Mouse (Mus musculus) fat pad, adult 2 months (tissue): ENCODE data around the gene Smc5.
A peak's percentile ranks its signal among the peaks of the same experiment; 100 is the strongest.

Source experiments
- DNase-seq: peaks from one replicate; pipeline ENCODE4 v3.0.0-alpha.2; 2011; ENCODE audit warnings: low read depth, low spot score; ENCODE audit errors: extremely low read depth

Smc5 gene

DNA sequence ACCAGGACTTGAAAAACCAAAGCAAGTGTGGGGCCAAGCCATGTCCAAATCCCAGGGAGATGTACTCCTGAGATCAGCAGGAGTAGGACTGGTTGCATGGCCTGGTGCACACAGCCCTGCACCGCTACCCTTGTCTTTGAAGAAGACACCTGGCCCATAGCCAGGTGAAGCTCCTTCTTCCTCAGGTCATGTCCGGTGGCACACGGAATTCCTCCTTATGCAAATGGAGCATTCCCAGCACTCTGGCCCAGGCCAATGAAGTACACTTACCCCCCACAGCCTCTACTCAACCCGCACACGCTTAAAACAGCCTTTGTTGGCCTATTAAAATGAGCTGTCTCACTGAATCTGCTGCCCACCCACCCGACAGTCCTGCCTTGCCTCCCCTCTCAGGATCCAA lies 82.2 kb downstream of the Smc5 start:
- no peak for DNase-seq

DNA sequence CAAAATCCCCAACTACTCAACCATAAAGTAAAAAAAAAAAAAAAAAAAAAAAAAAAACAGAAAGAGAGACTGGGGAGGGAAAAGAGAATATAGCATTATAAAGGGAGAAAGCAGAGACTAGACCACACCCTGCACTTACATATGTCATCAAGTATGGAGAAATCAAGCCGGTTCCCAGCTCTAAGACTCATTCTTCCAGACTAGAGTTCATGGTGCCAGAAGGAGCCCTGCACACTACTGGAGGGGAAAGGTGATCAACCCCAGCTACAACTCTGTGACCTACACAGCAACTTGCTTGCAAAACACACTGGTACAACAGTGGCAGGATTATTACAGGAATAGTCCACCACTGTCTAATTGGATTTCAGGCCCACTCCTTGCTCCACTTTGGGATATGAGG lies 84.0 kb downstream of the Smc5 start:
- DNase-seq = peak; percentile 3

DNA sequence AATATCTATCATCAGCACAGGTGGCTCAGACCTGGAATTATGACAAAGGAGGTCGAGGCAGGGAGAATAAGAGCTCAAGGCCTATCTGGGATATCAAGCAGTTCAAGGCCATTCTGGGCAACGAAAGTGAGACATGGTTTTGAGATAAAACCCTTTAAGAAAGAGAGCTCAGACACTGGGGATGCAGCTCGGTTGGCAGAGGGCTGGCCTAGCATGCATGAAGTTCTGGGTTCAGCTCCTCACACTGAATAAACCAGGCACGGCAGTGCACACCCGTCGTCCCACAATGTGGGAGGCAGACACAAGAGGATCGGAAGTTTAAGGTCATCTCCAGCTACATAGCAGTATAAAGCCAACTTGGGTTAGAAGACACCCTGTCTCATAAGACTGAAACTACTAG lies 84.7 kb downstream of the Smc5 start:
- DNase-seq = no peak

DNA sequence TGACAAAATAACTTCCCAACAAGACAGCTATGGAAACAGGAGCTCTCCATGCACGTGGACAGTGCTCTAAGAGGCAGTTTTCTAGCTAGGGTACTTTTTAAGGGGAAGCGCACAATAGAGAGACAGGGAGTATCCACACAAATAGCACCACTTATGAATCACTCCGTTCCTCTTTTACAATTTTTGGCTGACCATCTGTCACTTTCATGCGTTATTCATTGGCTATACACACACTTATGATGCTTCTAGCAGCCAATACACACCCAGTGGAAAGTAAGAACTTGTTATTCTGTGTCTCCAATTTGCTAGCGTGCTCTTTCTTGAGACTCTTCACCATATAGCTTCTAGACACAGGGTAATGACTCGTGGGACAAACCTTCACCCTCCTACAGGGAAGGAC lies 86.0 kb downstream of the Smc5 start:
- no peak for DNase-seq

DNA sequence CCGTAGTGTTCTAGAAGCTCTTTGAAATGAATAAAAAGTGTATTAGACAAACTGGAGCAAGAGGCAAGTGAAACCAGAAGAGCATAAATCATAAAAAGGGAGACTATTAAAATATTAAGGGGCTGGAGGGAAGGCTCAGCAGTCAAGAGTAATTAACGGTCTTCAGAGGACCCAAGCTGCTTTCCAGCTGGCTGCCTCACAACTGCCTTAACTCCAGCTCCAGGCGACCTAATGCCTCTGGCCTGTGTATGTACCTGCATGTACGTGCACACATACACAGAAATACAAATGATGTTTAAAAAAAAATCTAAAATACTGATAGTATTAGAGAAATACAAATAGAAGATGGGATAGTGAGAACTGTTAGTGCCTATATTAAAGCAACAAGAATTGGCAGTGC lies 89.6 kb downstream of the Smc5 start:
- DNase-seq = no peak

DNA sequence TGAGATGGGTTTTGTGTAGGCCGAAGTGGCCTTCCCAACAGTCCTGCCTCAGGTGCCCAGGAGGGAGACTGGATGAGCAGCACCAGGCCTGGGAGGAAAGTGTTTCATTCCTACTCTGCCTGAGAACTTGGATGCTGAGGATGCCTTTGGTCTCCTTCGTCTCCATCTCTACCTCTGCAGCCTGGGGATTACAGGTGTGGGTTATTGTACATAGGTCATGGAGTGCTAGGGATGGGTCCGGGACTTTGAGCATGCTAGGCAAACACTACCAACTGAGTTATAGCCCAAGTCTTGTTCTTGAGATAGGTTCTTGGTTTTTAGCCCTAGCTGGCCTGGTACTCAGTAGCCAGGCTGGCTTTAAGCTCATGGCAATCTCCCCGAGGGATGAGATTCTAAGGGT lies 90.2 kb downstream of the Smc5 start:
- no peak for DNase-seq

DNA sequence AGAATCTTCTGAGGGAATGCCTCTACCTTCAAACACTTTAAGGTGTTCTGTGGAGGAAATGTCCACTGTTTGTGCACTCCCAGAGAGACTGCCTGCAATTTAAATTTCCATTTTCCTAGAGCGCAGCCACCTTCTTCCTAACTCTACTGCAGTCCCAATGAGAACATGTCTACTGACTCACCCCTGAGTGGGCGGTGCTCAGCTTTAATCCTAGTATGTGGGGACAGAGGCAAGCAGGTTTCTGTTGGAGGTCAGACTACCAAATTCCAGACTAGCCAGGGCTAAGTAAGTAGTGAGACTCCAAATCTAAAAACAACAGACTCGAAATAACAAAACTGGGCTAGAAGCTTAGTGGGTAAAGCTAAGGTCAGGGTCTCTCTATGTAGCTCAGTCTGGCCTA lies 95.2 kb downstream of the Smc5 start:
- peak; percentile 16 for DNase-seq

DNA sequence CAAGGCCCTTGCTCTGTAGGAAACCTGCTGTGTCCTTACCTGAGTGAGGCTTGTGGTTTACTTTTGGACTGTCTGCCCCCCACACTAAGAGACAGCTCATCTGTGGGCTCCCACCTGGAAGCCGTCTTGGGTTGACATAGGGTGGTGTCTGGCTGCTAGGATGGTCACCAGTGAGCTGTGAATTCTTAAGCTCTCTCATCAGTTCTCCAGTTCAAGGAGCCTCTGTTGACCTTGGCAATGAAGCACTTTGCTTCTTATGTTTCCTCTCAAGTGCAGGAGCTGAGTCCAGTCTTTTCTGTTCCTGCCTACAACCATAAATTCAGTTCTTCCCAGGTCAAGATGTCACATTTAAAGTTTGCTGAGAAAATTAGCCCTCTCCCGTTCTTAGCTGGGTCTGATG lies 98.2 kb downstream of the Smc5 start:
- no peak for DNase-seq

DNA sequence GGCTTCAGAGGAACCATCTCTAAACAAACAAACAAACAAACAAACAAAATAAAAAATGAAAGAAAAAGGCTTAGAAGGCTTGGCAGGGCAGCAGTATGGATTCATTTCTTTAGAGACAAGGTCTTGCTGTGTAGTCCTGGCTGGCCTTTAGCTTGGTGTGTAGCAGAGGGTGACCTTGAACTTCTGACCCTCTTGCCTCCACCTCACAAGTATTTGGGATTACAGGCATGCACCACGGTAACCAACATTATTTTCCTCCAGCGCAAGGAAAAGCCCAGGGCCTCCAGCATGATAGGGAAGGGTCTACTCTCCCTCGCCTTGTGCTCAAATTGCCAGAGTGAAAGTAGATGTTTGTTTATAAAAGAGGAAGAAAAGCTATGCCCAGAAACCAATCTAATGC lies 98.6 kb downstream of the Smc5 start:
- DNase-seq = no peak

DNA sequence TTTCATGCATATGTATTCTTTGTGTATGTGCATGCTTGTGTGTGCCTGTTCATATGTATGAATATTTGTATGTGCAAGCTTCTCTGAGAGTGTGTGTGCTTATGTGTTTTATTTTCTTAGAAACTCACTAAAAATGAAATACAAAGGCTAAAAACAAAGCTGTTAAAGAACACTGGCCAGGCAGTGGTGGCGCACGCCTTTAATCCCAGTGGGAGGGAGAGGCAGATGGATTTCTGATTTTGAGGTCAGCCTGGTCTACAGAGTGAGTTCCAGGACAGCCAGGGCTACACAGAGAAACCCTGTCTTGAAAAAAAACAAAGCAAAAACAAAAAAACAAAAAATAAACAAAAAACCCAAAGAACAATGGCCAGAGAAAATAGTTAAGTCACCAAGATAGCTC lies 102.6 kb downstream of the Smc5 start:
- no peak for DNase-seq

DNA sequence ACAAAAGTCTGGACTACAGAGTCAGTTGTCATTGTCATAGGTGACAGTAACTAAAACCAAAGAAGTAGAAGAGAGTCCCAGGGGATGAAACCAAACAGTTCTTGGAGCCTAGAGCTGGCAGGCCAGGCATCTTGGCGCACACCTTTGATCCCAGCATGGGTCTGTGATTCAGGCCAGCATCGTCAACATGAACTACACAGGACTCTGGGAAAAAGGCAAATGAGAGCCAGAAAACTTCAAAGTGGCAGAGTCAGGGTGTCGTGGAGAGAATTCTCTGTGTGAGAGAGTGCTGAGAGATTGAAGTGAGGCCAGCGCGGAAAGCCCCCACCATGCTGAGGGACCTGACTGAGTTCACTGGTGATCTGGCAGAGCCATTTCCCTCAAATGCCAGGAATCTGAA lies 103.2 kb downstream of the Smc5 start:
- DNase-seq = no peak

DNA sequence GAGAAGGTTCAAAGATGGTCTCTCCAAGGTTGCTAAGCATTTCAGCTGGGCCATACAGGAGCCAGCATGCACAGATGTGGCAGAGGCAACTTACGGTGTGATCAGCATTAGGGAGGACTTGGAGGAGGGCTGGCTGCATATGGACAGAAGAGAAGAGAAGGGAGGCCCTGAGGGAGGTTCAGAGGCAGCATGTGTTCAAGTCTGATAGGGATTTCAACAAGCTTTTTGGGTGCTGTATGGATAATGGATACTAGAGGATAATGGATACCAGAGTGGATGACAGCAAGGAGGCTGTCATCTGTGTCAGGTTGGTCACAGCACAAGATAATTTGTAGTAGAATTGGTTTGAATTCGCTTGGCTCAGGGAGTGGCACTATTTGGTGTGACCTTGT lies 104.0 kb downstream of the Smc5 start:
- no peak for DNase-seq

DNA sequence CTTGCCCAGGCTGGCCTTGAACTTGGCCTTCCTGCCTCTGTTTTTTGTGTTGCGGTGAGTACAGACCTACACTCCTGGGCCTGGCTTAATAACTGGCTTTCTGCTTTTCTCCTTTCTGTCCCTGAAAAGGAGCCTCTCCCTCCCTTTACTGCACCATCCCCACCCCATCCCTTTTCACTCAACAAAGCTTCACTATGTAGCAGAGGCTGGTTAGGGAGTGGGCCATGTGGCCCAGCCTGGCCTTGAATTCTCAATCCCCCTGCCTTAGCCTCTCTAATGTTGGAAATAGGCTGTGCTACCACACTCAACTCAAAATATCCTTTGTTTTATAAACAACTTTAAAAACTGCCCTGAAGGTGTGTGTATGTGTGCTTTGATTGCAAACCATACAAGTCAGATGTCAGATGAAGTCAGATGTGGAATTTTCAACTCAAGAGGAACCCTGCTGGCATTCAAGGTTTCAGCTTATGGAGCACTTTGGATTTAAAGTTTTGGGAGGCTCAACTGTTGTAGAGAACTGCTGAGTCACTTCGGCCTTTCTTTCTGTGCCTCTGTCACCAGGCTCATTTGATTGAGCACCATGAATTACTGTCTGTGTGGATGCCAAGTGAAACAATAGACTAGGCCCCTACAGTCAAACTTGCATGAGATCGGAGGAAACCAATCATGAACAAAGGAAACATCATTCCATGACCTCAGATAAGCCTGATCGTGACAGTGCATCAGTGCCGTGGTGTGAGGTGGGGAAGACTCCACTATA lies 104.6 kb downstream of the Smc5 start:
- no peak for DNase-seq

DNA sequence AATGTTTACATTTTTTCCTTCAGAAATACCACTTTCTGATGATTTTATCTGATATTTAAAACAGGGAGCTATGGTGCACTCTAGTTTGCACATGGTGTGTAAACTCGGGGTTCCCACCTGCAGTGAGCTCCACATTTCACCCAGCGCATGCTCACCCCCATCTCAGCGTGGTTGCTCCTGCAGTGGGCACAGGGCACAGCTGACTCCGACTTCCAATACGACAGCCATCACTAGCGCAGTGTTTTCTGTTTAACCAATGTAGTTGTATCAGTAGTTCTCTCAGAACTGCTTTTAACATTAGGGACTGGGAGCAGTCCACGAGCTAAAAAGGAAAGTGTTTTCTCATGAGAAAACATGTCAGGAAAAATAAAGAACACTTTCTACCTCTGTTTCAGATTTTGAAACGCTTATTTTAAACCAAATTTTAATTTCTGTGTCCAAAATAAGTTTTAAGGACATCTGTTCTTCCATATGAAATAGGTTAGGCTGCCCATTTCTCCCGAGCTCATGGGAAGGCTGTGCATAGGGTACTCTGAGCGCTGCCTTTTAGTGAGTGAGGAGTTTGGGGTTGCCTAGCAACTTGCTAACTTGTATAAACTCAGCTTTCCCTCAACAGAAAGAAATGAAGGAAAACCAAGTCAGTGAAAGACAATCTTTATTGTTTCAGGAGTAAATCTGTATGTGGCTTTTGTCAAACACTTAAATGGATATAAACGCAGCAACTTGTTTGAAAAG lies 107.0 kb downstream of the Smc5 start:
- DNase-seq = no peak

DNA sequence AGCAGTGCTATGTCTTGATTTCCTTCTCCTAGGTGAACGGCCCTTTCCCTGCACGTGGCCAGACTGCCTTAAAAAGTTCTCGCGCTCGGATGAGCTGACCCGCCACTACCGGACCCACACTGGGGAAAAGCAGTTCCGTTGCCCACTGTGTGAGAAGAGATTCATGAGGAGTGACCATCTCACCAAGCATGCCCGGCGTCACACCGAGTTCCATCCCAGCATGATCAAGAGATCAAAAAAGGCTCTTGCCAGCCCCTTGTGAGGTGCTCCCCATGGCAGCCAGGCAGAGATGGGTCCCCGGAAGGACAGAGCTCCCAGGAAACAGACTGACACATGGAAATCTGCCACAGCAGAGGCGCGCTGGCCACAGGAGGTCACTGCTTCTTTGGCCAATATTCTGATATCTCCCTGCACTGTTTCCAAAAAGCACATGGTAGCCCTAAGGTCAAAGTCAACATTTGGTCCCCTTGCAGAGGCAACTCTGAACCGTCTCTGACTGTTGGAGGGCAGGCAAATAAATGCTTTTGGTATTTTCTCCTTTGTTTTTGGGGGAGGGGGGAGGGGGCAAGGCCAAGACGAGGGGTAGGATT lies 109.0 kb downstream of the Smc5 start:
- DNase-seq = no peak

DNA sequence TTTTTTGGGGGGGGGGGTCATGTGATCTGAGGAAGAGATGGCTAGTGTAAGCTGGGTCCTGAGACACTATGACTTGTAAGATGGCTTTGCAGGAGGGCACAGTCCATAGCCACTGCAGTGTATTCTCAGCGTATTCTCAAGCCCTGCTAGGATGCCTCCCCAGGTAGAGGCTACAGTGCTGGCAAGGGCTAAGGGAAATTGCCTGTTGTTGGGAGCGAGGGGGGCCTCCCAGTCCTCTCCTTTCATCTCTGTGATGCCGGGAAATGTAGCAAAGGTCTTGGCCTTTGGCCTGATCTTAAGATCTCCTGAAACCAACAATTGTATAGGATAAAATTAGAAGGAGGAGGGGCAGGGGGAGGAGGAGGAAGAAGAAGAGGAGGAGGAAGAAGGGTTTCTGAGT lies 110.3 kb downstream of the Smc5 start:
- no peak for DNase-seq

DNA sequence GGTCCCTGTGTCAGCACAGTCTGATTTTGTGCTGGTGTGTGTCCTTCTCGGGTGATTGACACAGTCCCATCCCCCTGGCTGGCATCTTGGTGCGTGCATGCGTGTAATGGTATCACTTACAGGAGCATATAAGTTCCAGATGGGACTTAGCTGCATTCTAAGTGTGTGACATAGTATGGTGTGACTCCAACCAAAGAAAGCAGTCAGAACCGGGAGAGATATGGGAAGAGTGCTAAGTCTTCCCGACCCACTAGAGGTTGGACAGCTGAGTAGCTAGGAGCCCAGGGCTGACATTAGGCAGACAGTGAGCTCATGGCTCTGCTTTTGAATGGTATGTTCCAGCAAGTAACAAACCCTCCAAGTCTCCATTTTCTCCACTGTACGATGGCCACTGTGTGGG lies 110.8 kb downstream of the Smc5 start:
- DNase-seq = no peak

DNA sequence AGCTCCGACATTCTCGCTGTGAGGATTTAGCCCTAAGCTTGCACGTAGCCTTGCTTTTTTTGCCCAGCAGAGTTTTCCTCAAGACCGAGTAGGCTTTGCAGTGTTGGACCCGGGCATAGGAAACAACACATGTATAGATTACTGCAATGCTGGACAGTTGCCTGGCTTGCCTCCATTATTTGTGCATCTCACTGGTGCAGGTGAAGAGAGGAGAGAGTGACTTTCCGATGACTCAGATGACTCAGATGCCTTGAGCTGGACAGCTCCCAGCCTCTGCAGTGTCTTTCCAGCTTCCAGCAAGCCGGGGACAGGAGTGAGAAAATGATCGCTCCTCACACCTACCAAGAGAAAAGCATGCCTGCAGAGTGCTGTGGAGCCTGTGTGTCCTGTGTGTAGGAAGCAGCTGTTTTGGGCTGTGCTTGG lies 111.3 kb downstream of the Smc5 start:
- DNase-seq = no peak

DNA sequence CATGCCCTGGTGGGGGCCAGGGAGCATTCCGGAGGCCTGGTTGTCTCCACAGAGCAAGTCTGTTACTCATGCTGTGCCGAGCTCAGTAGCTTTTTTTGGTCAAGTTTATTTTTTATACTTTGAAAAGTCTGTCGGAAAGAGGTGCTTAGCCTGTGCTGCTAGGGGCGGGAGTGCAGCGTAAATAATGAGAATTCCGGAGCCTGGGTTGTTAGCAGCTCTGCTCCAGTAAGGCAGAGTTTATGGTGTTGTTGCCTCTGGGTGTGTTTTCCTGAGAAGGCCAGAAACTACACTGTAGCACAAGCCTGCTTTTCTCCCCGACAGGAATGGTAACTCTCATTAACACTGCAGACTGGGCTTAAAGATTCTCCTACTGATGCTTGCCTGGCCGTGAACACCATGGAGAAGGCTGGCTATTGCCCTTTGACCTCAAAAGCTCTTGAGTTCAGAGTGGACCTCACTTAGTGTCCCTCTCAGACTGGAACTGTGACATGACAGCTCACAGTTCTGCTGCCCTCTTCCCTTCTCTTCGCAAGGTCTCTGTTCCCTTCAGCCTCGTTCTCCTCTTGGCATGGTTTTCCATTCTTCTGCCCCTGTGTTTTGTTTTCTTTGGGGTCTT lies 113.8 kb downstream of the Smc5 start:
- no peak for DNase-seq
